Mouse (Mus musculus): Measurements from ENCODE around the gene Fam124a. TPM values are rescaled to one million over a fixed set of nuclear protein-coding genes. Genes with fewer than 3 reads are reported as not detected.

Fam124a gene
- polyA plus RNA-seq, 1 experiment from 2014 or later, result 1.5 TPM

DNA sequence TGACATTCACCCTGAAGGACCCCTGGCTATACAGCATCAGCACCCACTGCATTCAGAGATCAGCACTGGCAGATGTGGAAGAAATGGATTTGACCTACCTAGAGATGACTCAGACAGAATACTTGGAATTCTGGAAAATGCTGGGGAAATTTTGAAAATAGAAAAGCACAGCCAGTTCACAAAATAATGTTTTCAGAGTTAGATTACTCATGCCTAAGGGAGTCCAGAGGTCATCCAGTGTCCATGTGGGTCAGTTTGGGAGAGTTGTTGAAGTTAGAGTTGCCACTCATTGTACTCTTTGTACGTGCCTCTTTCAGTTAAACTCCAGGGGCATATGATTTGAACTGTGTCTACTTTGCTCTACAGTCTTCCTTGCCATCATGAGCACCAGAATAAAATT, 13.8 kb upstream of the Fam124a start:
- Histone ChIP-seq H3K27ac (replicated peaks; ENCODE audit: low read depth, low read length) (no peak overlapping the region), H3K4me3 (ENCODE audit: low read depth, low read length) (no peak overlapping the region), H3K9ac (replicated peaks; ENCODE audit: low read length) (no peak overlapping the region), H3K27me3 (ENCODE audit: control insufficient read depth, insufficient read depth, low read length) (no peaks in the 10 kb centered on the region), H3K4me2 (ENCODE audit: low read depth, low read length) (no peak overlapping the region), H3K4me1 (ENCODE audit: control insufficient read depth, insufficient read depth, low read length) (no peaks in the 10 kb centered on the region), H3K36me3 (replicated peaks; ENCODE audit: control insufficient read depth, insufficient read depth, low read depth, low read length) (no peaks in the 10 kb centered on the region), H3K9me3 (replicated peaks; ENCODE audit: control insufficient read depth, low read length) (no peaks in the 10 kb centered on the region)
- ATAC-seq (replicated peaks; ENCODE audit: insufficient number of reproducible peaks, low FRiP score, low TSS enrichment, low read depth) (no peak), DNase-seq (ENCODE audit: low spot score) (no peak)
- WGBS, result 82% methylated on average over 1 of the region's 1 CpGs

DNA sequence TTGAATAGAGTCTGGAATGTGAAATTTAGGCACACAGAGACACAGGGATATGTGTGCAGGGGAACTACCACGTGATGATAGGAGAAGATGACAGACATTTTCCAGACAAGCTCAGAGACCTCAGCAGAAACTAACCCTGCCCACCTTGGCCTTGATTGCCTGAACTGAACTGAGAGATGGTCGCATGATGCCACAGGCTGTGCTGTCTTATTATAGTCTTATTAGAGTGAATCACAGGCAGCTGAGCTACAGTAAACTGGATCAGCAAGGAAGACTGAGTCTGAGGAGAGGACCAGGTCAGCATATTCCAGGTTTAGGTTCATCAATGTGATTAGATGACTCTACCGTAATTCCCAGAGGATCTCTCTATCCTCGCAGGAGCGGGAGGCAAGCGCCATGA, 9.2 kb upstream of the Fam124a start:
- Histone ChIP-seq H3K4me1 (ENCODE audit: control insufficient read depth, insufficient read depth, low read length) (no peaks in the 10 kb centered on the region), H3K4me3 (ENCODE audit: low read depth, low read length) (no peak overlapping the region), H3K4me2 (ENCODE audit: low read depth, low read length) (no peak overlapping the region), H3K27me3 (ENCODE audit: control insufficient read depth, insufficient read depth, low read length) (no peaks in the 10 kb centered on the region), H3K9me3 (replicated peaks; ENCODE audit: control insufficient read depth, low read length) (no peaks in the 10 kb centered on the region), H3K9ac (replicated peaks; ENCODE audit: low read length) (no peak overlapping the region), H3K27ac (replicated peaks; ENCODE audit: low read depth, low read length) (no peak overlapping the region), H3K36me3 (replicated peaks; ENCODE audit: control insufficient read depth, insufficient read depth, low read depth, low read length) (no peaks in the 10 kb centered on the region)
- ATAC-seq (replicated peaks; ENCODE audit: insufficient number of reproducible peaks, low FRiP score, low TSS enrichment, low read depth), result no peak
- DNase-seq (ENCODE audit: low spot score), result no peak
- 85% methylated on average over 6 of the region's 6 CpGs for WGBS

DNA sequence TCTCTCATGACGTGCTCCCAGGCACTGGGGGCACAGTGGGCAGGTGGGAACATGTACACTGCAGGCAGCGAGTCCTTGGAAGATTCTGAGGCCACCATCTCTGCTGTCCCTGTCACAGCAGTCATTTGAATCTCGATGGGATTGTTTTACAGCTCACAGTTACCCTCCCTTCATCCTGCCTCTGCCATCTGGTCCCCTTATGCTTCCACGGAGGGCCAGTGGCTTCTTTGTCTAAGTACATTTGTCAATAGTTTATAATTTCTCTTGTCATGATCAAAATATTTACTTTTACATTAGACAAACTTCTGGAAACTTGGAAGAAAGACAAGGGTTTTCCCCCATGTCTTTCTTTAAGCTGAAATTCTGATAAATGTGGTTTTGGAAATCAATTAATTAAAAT, 8.8 kb upstream of the Fam124a start:
- WGBS, result 53% methylated on average over 4 of the region's 4 CpGs
- Histone ChIP-seq H3K9ac (replicated peaks; ENCODE audit: low read length) (no peak overlapping the region), H3K27ac (replicated peaks; ENCODE audit: low read depth, low read length) (no peak overlapping the region), H3K4me3 (ENCODE audit: low read depth, low read length) (no peak overlapping the region), H3K27me3 (ENCODE audit: control insufficient read depth, insufficient read depth, low read length) (no peaks in the 10 kb centered on the region), H3K36me3 (replicated peaks; ENCODE audit: control insufficient read depth, insufficient read depth, low read depth, low read length) (no peaks in the 10 kb centered on the region), H3K9me3 (replicated peaks; ENCODE audit: control insufficient read depth, low read length) (no peaks in the 10 kb centered on the region), H3K4me1 (ENCODE audit: control insufficient read depth, insufficient read depth, low read length) (no peaks in the 10 kb centered on the region), H3K4me2 (ENCODE audit: low read depth, low read length) (no peak overlapping the region)
- ATAC-seq (replicated peaks; ENCODE audit: insufficient number of reproducible peaks, low FRiP score, low TSS enrichment, low read depth) (no peak), DNase-seq (ENCODE audit: low spot score) (no peak)

DNA sequence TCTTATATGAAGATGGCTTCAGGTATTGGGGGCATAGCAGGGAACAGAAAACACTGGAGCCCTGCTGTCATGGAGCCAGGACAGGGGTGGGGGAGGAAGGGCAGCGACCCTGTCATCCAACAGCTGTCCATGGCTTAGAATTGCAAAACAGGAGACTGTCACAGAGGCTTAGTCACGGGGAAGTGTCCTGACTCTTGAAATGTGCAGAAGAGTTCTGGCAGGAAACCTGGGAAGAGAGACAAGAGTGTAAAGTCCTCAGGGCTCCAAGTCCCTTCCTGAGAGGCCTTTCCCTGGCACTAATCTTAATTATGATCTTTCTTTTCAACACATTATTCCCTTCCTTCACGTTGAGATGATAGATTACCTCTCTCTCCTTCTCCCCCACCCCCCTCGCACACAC, 5.4 kb upstream of the Fam124a start:
- no peak for DNase-seq (ENCODE audit: low spot score)

DNA sequence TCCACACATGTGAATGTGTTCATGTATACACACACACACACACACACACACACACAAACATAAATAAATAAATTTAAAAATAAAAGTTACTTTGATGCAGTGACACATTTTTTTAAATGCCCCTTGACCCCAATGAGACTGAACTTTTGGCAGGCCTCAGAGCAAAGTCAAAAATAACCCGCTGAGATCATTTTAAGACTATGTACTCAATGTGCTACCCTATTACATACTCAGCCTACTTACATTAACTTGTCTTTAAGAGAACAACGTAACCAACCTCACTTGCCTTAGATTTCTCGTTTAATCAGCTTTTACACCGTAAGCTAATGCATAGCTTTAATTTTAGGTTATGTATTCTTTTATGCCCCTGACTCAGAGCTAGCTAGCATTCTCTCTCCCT, 2.8 kb upstream of the Fam124a start:
- Histone ChIP-seq H3K27ac (replicated peaks; ENCODE audit: low read depth, low read length) (no peak overlapping the region), H3K27me3 (ENCODE audit: control insufficient read depth, insufficient read depth, low read length) (peaks cover 2% of the 10 kb centered on the region; the same call in 1 of the 2 replicates), H3K4me1 (ENCODE audit: control insufficient read depth, insufficient read depth, low read length) (no peaks in the 10 kb centered on the region; the same call in 1 of the 2 replicates), H3K4me2 (ENCODE audit: low read depth, low read length) (no peak overlapping the region), H3K9me3 (replicated peaks; ENCODE audit: control insufficient read depth, low read length) (no peaks in the 10 kb centered on the region), H3K4me3 (ENCODE audit: low read depth, low read length) (no peak overlapping the region), H3K9ac (replicated peaks; ENCODE audit: low read length) (no peak overlapping the region), H3K36me3 (replicated peaks; ENCODE audit: control insufficient read depth, insufficient read depth, low read depth, low read length) (no peaks in the 10 kb centered on the region)
- 91% methylated on average over 4 of the region's 4 CpGs for WGBS
- no peak for ATAC-seq (replicated peaks; ENCODE audit: insufficient number of reproducible peaks, low FRiP score, low TSS enrichment, low read depth)
- DNase-seq (ENCODE audit: low spot score), result no peak

More for the DNA sequence above, 5.4 kb upstream of the Fam124a start:
- Histone ChIP-seq H3K4me3 (ENCODE audit: low read depth, low read length) (no peak overlapping the region), H3K27ac (replicated peaks; ENCODE audit: low read depth, low read length) (no peak overlapping the region), H3K27me3 (ENCODE audit: control insufficient read depth, insufficient read depth, low read length) (no peaks in the 10 kb centered on the region), H3K36me3 (replicated peaks; ENCODE audit: control insufficient read depth, insufficient read depth, low read depth, low read length) (no peaks in the 10 kb centered on the region), H3K4me2 (ENCODE audit: low read depth, low read length) (no peak overlapping the region), H3K9ac (replicated peaks; ENCODE audit: low read length) (no peak overlapping the region), H3K4me1 (ENCODE audit: control insufficient read depth, insufficient read depth, low read length) (no peaks in the 10 kb centered on the region), H3K9me3 (replicated peaks; ENCODE audit: control insufficient read depth, low read length) (no peaks in the 10 kb centered on the region)
- ATAC-seq (replicated peaks; ENCODE audit: insufficient number of reproducible peaks, low FRiP score, low TSS enrichment, low read depth), result no peak
- WGBS, result 34% methylated on average over 3 of the region's 4 CpGs

DNA sequence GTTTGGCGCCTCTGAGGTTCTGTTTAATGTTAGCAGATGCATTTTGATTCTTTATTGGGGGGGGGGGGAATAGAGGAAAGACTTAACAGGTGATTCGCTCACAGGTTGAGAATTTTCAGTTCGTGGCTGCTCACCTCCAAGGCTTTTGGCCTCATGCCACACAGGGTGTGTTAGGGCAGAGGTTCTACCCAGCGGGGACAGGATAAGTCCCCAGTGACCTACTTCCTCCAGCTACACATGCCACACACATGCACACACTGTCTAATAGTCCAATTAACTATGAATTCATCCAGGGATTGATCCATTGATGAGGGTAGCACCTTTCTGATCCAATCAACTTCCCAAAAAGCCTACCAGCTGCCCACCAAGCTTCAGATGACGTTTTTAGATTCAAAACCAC, 1.8 kb upstream of the Fam124a start:
- Histone ChIP-seq H3K4me2 (ENCODE audit: low read depth, low read length) (no peak overlapping the region), H3K4me1 (ENCODE audit: control insufficient read depth, insufficient read depth, low read length) (no peaks in the 10 kb centered on the region; the same call in 1 of the 2 replicates), H3K9me3 (replicated peaks; ENCODE audit: control insufficient read depth, low read length) (no peaks in the 10 kb centered on the region), H3K27me3 (ENCODE audit: control insufficient read depth, insufficient read depth, low read length) (peaks cover 2% of the 10 kb centered on the region; the same call in 1 of the 2 replicates), H3K27ac (replicated peaks; ENCODE audit: low read depth, low read length) (no peak overlapping the region), H3K4me3 (ENCODE audit: low read depth, low read length) (no peak overlapping the region), H3K36me3 (replicated peaks; ENCODE audit: control insufficient read depth, insufficient read depth, low read depth, low read length) (no peaks in the 10 kb centered on the region), H3K9ac (replicated peaks; ENCODE audit: low read length) (no peak overlapping the region)
- DNase-seq (ENCODE audit: low spot score) (no peak), ATAC-seq (replicated peaks; ENCODE audit: insufficient number of reproducible peaks, low FRiP score, low TSS enrichment, low read depth) (no peak)
- 82% methylated on average over 5 of the region's 5 CpGs for WGBS

DNA sequence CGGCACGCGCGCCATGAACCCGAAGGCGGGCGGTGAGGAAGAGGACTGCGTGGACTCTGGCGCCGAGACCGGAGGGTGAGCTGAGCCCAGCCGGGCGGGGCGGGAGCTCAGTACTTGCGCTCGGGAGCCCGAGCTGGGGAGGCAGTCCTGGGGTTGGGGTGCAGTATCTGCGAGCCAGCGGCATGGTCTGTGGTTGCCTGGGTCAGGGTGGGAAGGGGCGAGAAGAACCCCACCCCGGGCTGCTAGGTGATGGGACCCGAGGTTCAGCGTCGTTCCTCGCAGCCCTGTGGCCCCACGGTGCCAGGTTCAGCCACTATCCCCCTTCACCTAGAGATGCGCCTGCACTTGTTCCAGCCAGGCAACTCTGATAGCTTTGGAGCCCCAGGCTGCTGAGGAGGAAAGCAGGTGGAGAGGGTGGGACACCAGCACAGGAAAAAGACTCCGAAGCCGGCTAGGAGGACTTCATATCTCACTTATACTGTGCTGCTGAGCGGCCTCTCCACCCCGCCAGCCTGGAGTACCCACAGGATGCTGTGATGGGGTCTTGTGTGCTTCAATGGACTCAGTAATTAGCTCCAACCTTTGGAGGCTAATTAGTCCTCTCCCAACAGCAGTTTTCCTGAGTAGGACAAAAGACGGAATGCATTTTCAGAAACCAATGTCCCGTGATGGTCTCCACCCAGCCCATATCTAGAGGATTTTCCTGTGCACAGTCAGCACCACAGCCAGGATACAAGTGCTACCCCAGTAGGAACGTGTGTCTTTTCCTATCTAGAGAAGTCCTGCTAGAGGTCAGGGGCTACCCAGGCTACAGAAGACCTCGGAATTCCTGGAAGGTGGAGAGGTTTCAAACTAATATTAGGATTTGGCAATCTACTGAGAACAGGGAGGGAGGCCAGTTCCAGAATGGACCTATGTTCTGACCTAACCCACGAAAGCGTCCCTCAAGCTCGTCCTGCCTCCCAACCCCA, 588 bp downstream of the Fam124a start:
- Histone ChIP-seq H3K4me2 (ENCODE audit: low read depth, low read length) (peak overlapping the region; percentile 88), H3K27me3 (ENCODE audit: control insufficient read depth, insufficient read depth, low read length) (peaks cover 2% of the 10 kb centered on the region; the same call in 1 of the 2 replicates), H3K9ac (replicated peaks; ENCODE audit: low read length) (peak overlapping the region; percentile 69), H3K36me3 (replicated peaks; ENCODE audit: control insufficient read depth, insufficient read depth, low read depth, low read length) (no peaks in the 10 kb centered on the region), H3K27ac (replicated peaks; ENCODE audit: low read depth, low read length) (no peak overlapping the region), H3K4me3 (ENCODE audit: low read depth, low read length) (peak overlapping the region; percentile 54), H3K4me1 (ENCODE audit: control insufficient read depth, insufficient read depth, low read length) (no peaks in the 10 kb centered on the region; the same call in 1 of the 2 replicates), H3K9me3 (replicated peaks; ENCODE audit: control insufficient read depth, low read length) (no peaks in the 10 kb centered on the region)
- ATAC-seq (replicated peaks; ENCODE audit: insufficient number of reproducible peaks, low FRiP score, low TSS enrichment, low read depth), result peak; percentile 78
- DNase-seq (ENCODE audit: low spot score), result peak; percentile 26
- WGBS, result 11% methylated on average over 38 of the region's 38 CpGs

DNA sequence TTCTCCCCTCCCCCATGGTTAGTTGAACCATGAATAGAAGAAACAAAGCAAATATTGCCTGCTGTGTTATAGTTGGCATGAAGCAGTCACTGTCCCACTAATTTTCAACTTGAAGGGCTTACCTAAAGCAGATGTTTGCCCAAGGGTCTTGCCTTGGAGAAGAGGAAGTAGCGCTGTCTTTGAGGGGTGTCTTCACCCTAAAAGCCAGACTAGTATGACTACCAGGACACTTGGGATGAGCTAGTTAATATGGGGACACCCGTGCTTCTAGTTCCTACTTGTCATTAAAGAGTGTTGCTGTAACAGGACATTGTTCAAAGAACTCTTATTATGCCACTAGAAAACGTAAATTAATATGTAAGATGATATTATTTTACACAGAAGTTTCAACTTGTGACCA, 1.6 kb downstream of the Fam124a start:
- Histone ChIP-seq H3K9ac (replicated peaks; ENCODE audit: low read length) (no peak overlapping the region), H3K27ac (replicated peaks; ENCODE audit: low read depth, low read length) (no peak overlapping the region), H3K36me3 (replicated peaks; ENCODE audit: control insufficient read depth, insufficient read depth, low read depth, low read length) (no peaks in the 10 kb centered on the region), H3K27me3 (ENCODE audit: control insufficient read depth, insufficient read depth, low read length) (peaks cover 2% of the 10 kb centered on the region; the same call in 1 of the 2 replicates), H3K4me1 (ENCODE audit: control insufficient read depth, insufficient read depth, low read length) (no peaks in the 10 kb centered on the region; the same call in 1 of the 2 replicates), H3K4me3 (ENCODE audit: low read depth, low read length) (no peak overlapping the region), H3K4me2 (ENCODE audit: low read depth, low read length) (no peak overlapping the region), H3K9me3 (replicated peaks; ENCODE audit: control insufficient read depth, low read length) (no peaks in the 10 kb centered on the region)
- 73% methylated on average over 3 of the region's 3 CpGs for WGBS
- no peak for DNase-seq (ENCODE audit: low spot score)
- no peak for ATAC-seq (replicated peaks; ENCODE audit: insufficient number of reproducible peaks, low FRiP score, low TSS enrichment, low read depth)

Data from embryonic facial prominence, embryonic 11.5 days (tissue).